Mouse (Mus musculus): Measurements from ENCODE around the gene Cit. TPM values are rescaled to one million over a fixed set of nuclear protein-coding genes. Genes with fewer than 3 reads are reported as not detected.

Cit gene
- polyA plus RNA-seq, 1 experiment from 2014 or later: 16.8 TPM

DNA sequence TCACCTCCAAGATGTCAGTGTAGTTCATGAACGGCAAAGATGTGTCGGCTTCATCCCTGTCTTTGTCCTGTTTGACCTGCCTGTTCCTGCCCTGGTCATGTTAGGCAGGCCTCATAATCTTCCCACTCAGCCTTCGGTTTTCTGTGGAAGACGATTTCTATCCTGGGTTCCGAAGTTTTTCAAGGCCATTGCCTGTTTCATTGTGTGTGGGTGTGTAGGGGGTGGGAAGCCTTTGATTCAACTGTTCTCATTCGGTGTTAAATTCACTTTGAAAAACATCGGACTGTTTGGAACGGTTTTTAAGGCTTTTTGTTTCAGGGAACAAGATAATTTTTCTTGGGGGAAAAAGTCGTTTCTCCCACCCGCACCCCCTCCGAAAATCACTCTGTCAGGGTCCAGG, 87.2 kb downstream of the Cit start:
- H3K4me1 ChIP-seq (ENCODE audit: control insufficient read depth, insufficient read depth, low read length): no peaks in the 10 kb centered on the region
- no peak overlapping the region for H3K4me3 ChIP-seq (ENCODE audit: low read depth, low read length)
- H3K9ac ChIP-seq (ENCODE audit: low read depth, low read length): no peak overlapping the region
- no peak overlapping the region for H3K4me2 ChIP-seq (ENCODE audit: low read depth, low read length)
- peaks cover 43% of the 10 kb centered on the region for H3K36me3 ChIP-seq (ENCODE audit: control insufficient read depth, insufficient read depth, low read length)
- no peak overlapping the region for H3K27ac ChIP-seq (replicated peaks; ENCODE audit: low read depth, low read length)
- H3K9me3 ChIP-seq (ENCODE audit: control insufficient read depth, low read length): no peaks in the 10 kb centered on the region
- WGBS: 94% methylated on average over 11 of the region's 11 CpGs
- no peak for ATAC-seq (ENCODE audit: low read depth)
- no peak for DNase-seq (ENCODE audit: low spot score)
- H3K27me3 ChIP-seq (replicated peaks; ENCODE audit: control insufficient read depth, insufficient read depth, low read length): no peaks in the 10 kb centered on the region

DNA sequence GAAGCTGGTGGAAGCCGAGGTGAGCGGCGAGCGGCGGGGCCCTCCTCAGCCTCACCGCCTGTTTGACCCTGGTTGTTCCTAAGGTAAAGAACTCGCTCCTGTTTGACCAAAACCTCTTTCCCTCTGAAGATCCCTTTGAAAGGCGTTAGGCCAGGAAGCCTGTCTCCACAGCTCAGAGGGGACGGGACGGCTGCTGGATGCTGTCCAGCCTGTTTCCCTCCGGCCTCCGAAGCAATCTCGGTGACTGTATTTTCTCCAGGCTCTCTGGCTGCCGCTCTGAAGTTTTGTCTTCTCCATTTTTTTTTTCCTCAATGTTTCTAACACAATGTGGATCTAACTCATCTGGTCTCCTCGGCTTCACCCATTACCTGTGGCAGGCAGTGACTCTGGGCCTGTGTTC, 91.8 kb downstream of the Cit start:
- no peak overlapping the region for H3K27ac ChIP-seq (replicated peaks; ENCODE audit: low read depth, low read length)
- ATAC-seq (ENCODE audit: low read depth): no peak
- H3K4me1 ChIP-seq (ENCODE audit: control insufficient read depth, insufficient read depth, low read length): no peaks in the 10 kb centered on the region
- 87% methylated on average over 14 of the region's 15 CpGs for WGBS
- H3K9me3 ChIP-seq (ENCODE audit: control insufficient read depth, low read length): no peaks in the 10 kb centered on the region
- peaks cover 41% of the 10 kb centered on the region; the same call in 1 of the 2 replicates for H3K36me3 ChIP-seq (ENCODE audit: control insufficient read depth, insufficient read depth, low read length)
- DNase-seq (ENCODE audit: low spot score): no peak
- no peak overlapping the region for H3K9ac ChIP-seq (ENCODE audit: low read depth, low read length)
- no peak overlapping the region for H3K4me3 ChIP-seq (ENCODE audit: low read depth, low read length)
- no peak overlapping the region for H3K4me2 ChIP-seq (ENCODE audit: low read depth, low read length)
- H3K27me3 ChIP-seq (replicated peaks; ENCODE audit: control insufficient read depth, insufficient read depth, low read length): no peaks in the 10 kb centered on the region

DNA sequence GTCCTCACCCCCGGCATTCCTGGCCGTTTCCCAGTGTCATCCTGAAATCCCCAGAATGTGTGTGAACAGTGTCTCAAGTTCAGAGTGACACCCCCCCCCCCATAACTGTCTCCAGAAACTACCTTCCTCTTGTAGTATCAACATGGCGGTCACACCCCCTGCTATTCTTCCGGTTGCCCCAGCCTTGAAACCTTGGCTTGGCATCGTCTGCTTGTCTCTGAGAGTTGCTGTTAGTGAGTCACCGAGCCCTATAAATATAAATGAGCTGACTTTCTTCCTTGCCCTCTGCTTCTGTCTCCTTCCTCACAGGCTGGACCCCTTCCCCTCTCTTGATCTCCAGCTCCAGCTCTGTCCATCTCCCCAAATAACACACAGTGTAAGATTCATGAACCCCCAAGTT, 92.5 kb downstream of the Cit start:
- Histone ChIP-seq H3K36me3 (ENCODE audit: control insufficient read depth, insufficient read depth, low read length) (peaks cover 41% of the 10 kb centered on the region), H3K4me2 (ENCODE audit: low read depth, low read length) (no peak overlapping the region), H3K9me3 (ENCODE audit: control insufficient read depth, low read length) (no peaks in the 10 kb centered on the region), H3K27ac (replicated peaks; ENCODE audit: low read depth, low read length) (no peak overlapping the region), H3K27me3 (replicated peaks; ENCODE audit: control insufficient read depth, insufficient read depth, low read length) (no peaks in the 10 kb centered on the region), H3K4me1 (ENCODE audit: control insufficient read depth, insufficient read depth, low read length) (no peaks in the 10 kb centered on the region), H3K9ac (ENCODE audit: low read depth, low read length) (no peak overlapping the region), H3K4me3 (ENCODE audit: low read depth, low read length) (no peak overlapping the region)
- DNase-seq (ENCODE audit: low spot score) (no peak), ATAC-seq (ENCODE audit: low read depth) (no peak)
- 97% methylated on average over 6 of the region's 6 CpGs for WGBS

DNA sequence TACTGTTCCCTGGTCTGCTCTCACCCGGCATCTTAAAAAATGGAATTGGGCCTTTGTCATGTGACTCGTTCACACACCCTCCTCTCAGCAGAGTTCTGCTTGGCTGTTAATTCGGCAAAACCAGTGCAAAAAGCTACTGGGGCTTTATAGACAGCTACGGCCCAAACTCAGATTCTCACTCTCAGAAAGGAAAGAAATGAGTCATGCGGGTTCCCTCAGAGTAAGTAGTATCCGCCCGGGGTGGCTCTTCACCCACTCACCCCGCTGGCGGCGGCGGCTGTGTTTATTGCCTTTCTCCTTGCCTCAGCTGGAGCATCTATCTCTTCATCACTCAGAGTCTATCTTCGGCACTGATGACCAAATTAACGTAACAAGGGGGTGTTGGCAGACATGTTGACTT, 93.9 kb downstream of the Cit start:
- no peak overlapping the region for H3K4me2 ChIP-seq (ENCODE audit: low read depth, low read length)
- H3K4me3 ChIP-seq (ENCODE audit: low read depth, low read length): no peak overlapping the region
- DNase-seq (ENCODE audit: low spot score): no peak
- WGBS: 92% methylated on average over 13 of the region's 13 CpGs
- no peaks in the 10 kb centered on the region for H3K4me1 ChIP-seq (ENCODE audit: control insufficient read depth, insufficient read depth, low read length)
- no peaks in the 10 kb centered on the region for H3K27me3 ChIP-seq (replicated peaks; ENCODE audit: control insufficient read depth, insufficient read depth, low read length)
- H3K9me3 ChIP-seq (ENCODE audit: control insufficient read depth, low read length): no peaks in the 10 kb centered on the region
- H3K36me3 ChIP-seq (ENCODE audit: control insufficient read depth, insufficient read depth, low read length): peaks cover 44% of the 10 kb centered on the region
- no peak overlapping the region for H3K9ac ChIP-seq (ENCODE audit: low read depth, low read length)
- no peak for ATAC-seq (ENCODE audit: low read depth)
- no peak overlapping the region for H3K27ac ChIP-seq (replicated peaks; ENCODE audit: low read depth, low read length)

GRCm38 (mm10) chr5:115942389-115942788, 97.3 kb downstream of the Cit start:
- Histone ChIP-seq H3K4me1 (ENCODE audit: control insufficient read depth, insufficient read depth, low read length) (no peaks in the 10 kb centered on the region), H3K4me3 (ENCODE audit: low read depth, low read length) (no peak overlapping the region), H3K9ac (ENCODE audit: low read depth, low read length) (no peak overlapping the region), H3K36me3 (ENCODE audit: control insufficient read depth, insufficient read depth, low read length) (peaks cover 48% of the 10 kb centered on the region), H3K4me2 (ENCODE audit: low read depth, low read length) (no peak overlapping the region), H3K27ac (replicated peaks; ENCODE audit: low read depth, low read length) (no peak overlapping the region), H3K27me3 (replicated peaks; ENCODE audit: control insufficient read depth, insufficient read depth, low read length) (no peaks in the 10 kb centered on the region), H3K9me3 (ENCODE audit: control insufficient read depth, low read length) (no peaks in the 10 kb centered on the region)
- DNase-seq (ENCODE audit: low spot score) (no peak), ATAC-seq (ENCODE audit: low read depth) (no peak)
- WGBS: 91% methylated on average over 3 of the region's 3 CpGs

DNA sequence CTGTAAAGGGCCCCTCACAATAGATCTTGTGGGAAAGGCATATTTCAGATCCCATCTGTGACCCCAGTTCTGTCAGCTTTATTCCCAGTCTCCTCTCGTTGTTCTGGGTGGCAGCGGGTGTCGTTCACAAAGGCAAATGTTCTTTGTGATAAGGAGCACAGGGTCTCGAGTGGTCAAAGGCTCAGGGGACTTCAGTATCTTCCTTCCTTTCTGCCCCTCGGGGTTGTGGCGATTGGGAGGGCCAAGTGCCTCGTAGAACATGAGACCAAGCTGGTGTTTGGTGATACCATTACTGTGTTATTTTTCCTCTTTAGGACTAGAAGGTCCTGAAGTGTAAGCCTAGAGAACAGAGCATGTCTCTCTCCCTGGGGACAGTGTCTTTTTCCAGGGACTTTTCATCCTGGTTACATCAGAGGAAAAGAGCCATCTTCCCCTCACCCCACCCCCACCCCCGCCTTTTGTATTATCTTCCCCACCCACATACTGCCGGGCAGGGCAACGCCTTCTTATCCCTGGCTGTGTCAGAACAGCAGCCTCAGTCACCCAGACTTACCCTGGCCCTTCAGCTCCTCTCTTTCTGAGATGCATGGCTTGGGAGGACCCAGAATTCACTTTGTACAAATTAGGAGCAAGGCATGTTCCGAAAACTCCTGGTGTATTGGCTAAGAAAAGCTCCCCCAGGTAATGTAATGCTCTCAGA, 99.9 kb downstream of the Cit start:
- DNase-seq (ENCODE audit: low spot score): no peak
- 67% methylated on average over 11 of the region's 11 CpGs for WGBS

GRCm38 (mm10) chr5:115947622-115948353, 102.7 kb downstream of the Cit start:
- H3K36me3 ChIP-seq (ENCODE audit: control insufficient read depth, insufficient read depth, low read length): peaks cover 43% of the 10 kb centered on the region
- no peaks in the 10 kb centered on the region for H3K9me3 ChIP-seq (ENCODE audit: control insufficient read depth, low read length)
- DNase-seq (ENCODE audit: low spot score) (no peak), ATAC-seq (ENCODE audit: low read depth) (no peak)
- H3K4me1 ChIP-seq (ENCODE audit: control insufficient read depth, insufficient read depth, low read length): no peaks in the 10 kb centered on the region
- no peak overlapping the region for H3K4me3 ChIP-seq (ENCODE audit: low read depth, low read length)
- H3K27ac ChIP-seq (replicated peaks; ENCODE audit: low read depth, low read length): no peak overlapping the region
- 93% methylated on average over 15 of the region's 15 CpGs for WGBS
- no peak overlapping the region for H3K9ac ChIP-seq (ENCODE audit: low read depth, low read length)
- H3K4me2 ChIP-seq (ENCODE audit: low read depth, low read length): no peak overlapping the region
- no peaks in the 10 kb centered on the region for H3K27me3 ChIP-seq (replicated peaks; ENCODE audit: control insufficient read depth, insufficient read depth, low read length)

More for the DNA sequence above, 99.9 kb downstream of the Cit start:
- ATAC-seq (ENCODE audit: low read depth): no peak
- H3K4me3 ChIP-seq (ENCODE audit: low read depth, low read length): no peak overlapping the region
- H3K4me2 ChIP-seq (ENCODE audit: low read depth, low read length): no peak overlapping the region
- H3K4me1 ChIP-seq (ENCODE audit: control insufficient read depth, insufficient read depth, low read length): no peaks in the 10 kb centered on the region
- H3K9ac ChIP-seq (ENCODE audit: low read depth, low read length): no peak overlapping the region
- no peaks in the 10 kb centered on the region for H3K27me3 ChIP-seq (replicated peaks; ENCODE audit: control insufficient read depth, insufficient read depth, low read length)
- H3K9me3 ChIP-seq (ENCODE audit: control insufficient read depth, low read length): no peaks in the 10 kb centered on the region
- peaks cover 40% of the 10 kb centered on the region for H3K36me3 ChIP-seq (ENCODE audit: control insufficient read depth, insufficient read depth, low read length)
- H3K27ac ChIP-seq (replicated peaks; ENCODE audit: low read depth, low read length): no peak overlapping the region

- H3K4me3 ChIP-seq (ENCODE audit: low read depth, low read length): no peak overlapping the region
- no peaks in the 10 kb centered on the region for H3K4me1 ChIP-seq (ENCODE audit: control insufficient read depth, insufficient read depth, low read length)
- 80% methylated on average over 7 of the region's 7 CpGs for WGBS
- ATAC-seq (ENCODE audit: low read depth) (no peak), DNase-seq (ENCODE audit: low spot score) (no peak)
- H3K4me2 ChIP-seq (ENCODE audit: low read depth, low read length): no peak overlapping the region
- peaks cover 49% of the 10 kb centered on the region for H3K36me3 ChIP-seq (ENCODE audit: control insufficient read depth, insufficient read depth, low read length)
- H3K27me3 ChIP-seq (replicated peaks; ENCODE audit: control insufficient read depth, insufficient read depth, low read length): no peaks in the 10 kb centered on the region
- no peak overlapping the region for H3K27ac ChIP-seq (replicated peaks; ENCODE audit: low read depth, low read length)
- H3K9ac ChIP-seq (ENCODE audit: low read depth, low read length): no peak overlapping the region
- H3K9me3 ChIP-seq (ENCODE audit: control insufficient read depth, low read length): no peaks in the 10 kb centered on the region
Measured at GRCm38 (mm10) chr5:115950936-115951335, 105.9 kb downstream of the Cit start.

DNA sequence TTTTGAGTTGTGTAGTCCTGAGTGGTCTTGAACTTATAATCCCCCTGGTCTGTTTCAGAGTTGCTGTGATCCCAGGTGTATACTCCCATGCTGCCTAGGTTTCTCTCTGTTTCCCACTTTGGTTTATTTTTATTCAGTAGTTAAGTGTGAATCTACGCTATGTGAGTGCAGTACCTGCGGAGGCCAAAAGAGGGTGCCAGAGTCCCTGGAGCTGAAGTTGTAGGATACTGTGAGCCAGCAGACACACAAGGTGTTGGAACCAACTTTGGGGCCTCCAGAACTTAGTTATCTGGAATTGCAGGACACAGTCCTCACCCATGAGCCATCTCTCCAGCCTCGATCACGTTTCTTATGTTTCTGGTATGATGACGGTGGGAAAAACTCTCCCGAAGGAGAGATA, 108.1 kb downstream of the Cit start:
- H3K36me3 ChIP-seq (ENCODE audit: control insufficient read depth, insufficient read depth, low read length): peaks cover 51% of the 10 kb centered on the region
- H3K9me3 ChIP-seq (ENCODE audit: control insufficient read depth, low read length): peaks cover 5% of the 10 kb centered on the region; the same call in 1 of the 2 replicates
- no peaks in the 10 kb centered on the region for H3K4me1 ChIP-seq (ENCODE audit: control insufficient read depth, insufficient read depth, low read length)
- H3K4me2 ChIP-seq (ENCODE audit: low read depth, low read length): no peak overlapping the region
- no peak for ATAC-seq (ENCODE audit: low read depth)
- no peak overlapping the region for H3K9ac ChIP-seq (ENCODE audit: low read depth, low read length)
- no peak overlapping the region for H3K27ac ChIP-seq (replicated peaks; ENCODE audit: low read depth, low read length)
- no peak overlapping the region for H3K4me3 ChIP-seq (ENCODE audit: low read depth, low read length)
- 100% methylated on average over 6 of the region's 6 CpGs for WGBS
- no peaks in the 10 kb centered on the region for H3K27me3 ChIP-seq (replicated peaks; ENCODE audit: control insufficient read depth, insufficient read depth, low read length)
- no peak for DNase-seq (ENCODE audit: low spot score)

Data from embryonic facial prominence, embryonic 14.5 days (tissue).